Mouse (Mus musculus) retina, adult 2 months (tissue): Measurements from ENCODE around the gene Ppia.
"Not testable (repeated sequence)": the region's sequence is repeated elsewhere in the genome, so short reads cannot be mapped to it uniquely, and the experiment has no call there.

Source experiments
- DNase-seq: peaks from one replicate; pipeline ENCODE4 v3.0.0-alpha.2; 2012; ENCODE audit warnings: low read depth, low spot score

Gene Ppia

GRCm38 (mm10) chr11:6414751-6415550, at the start of gene Ppia:
Gene Ppia, plus strand, starts transcription at chr11:6415443.
- no peak for DNase-seq

DNA sequence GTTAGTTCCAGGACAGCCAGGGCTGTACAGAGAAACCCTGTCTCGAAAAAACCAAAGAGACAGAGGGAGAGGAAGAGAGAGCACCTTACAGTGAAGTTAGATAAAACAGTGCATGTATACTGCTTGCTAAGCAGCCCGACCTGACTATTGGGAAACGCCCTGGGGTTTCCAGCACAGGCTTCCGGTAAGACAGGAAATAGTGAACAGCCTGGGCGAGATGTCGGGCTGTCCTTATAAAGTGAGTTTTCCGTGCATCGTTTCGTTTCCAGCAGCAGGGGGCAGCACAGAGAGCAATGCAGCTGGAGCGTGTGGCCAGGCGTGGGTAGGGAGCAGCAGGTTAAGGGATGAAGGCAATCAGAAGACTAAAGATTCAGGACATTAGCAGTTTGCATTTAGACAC, 49.4 kb upstream of the Ppia start:
- DNase-seq: peak; percentile 43

DNA sequence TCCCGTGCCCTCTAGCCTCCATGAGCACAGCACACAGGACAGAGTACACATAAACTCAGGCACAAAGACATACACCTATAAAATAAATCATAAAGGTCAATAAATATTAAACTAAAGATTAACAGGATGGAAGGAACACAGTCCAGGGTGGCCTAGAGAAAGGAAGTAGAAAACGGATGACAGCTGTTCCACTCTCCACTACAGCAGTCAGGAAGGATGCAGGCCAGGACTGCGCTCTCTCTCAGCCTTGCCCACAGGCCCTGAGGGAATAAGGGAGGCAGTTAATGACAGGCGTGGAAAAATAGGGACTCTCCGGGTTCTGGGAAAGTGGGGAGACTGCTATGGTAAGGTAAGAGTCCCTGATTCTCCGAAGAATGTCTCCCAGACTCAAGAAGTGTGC, 48.8 kb upstream of the Ppia start:
- no peak for DNase-seq

- DNase-seq: no peak
Observed at GRCm38 (mm10) chr11:6367156-6367555, 48.1 kb upstream of the Ppia start.

DNA sequence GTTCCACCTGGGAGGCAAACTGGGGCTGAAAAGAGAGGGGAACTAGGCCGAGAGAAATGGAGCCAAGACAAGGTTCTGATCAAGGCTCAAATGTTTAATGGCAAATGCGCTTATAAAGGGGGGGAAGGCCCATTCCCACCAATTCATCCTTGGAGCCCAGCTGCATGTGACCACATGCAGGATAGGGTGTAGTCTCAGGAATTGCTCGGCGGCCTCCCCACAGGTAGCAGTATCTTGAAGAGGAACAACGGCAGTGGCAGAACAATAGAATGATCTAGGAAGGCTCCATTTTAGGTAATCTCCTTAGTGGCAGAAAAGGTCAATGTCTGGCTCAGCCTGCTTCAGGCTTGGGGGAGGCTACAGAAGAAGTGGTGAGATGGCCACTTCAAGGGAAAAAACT, 47.3 kb upstream of the Ppia start:
- DNase-seq: not testable (repeated sequence)

DNA sequence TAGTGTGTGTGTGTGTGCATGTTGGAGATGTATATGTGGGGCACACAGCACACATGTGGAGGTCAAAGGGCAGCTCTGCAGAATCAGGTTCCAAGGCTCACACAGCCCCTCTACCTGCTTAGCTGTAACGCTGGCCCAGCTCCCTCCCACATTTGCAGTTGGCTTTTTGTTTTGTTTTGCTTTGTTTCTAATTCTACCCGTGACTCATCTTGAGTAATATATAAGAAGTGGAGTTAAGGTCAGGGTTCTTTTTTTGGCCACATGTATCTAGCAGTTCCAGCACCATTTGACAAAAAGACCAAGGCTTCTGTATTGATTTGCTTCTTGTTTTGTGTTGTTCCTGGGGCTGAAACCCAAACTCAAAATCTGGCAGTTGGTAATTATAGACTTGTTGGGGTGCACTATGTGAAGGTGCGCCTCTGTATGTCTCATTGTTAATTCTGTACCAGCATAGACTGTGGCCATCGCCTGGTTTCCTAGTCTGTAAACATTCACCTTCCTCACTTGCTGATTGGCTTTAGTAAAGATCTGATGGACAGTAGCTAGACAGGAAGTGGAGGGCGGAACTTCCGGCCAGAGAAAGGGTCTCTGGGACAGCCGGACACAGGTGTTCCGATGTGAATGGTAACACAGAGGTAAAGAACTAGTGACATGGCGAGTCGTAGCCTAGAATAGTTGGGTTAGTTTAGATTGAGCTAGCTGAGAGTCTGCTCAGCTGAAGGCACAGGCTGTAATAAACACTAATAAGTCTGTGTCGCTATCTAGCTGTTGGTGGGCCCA, 43.7 kb upstream of the Ppia start:
- no peak for DNase-seq

GRCm38 (mm10) chr11:6372784-6373183, 42.5 kb upstream of the Ppia start:
- DNase-seq: no peak

DNA sequence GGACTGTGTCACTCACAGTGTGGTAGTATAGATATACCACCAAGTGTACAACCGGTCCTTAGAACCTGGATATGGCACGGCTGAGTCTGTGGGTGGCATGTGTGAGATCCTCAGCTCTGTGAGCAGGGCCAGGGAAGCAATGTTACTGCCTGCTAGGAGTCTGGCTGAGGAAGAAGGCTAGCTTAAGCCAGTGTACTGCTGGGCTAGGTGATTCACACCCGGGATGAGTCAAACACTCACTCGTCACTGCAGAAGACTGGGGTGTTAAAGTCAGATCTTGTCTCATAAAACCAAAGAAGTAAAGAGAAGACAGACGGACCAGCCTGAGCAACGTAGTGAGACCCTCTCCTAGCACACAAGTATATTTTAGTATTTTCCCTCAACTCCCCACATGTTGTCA, 34.3 kb upstream of the Ppia start:
- DNase-seq: no peak

GRCm38 (mm10) chr11:6388126-6388725, 27.0 kb upstream of the Ppia start:
- no peak for DNase-seq

GRCm38 (mm10) chr11:6388726-6389413, 26.4 kb upstream of the Ppia start, which contains the start of gene Zmiz2:
Gene Zmiz2, plus strand, starts transcription at chr11:6389074.
- DNase-seq: peak; percentile 79

- no peak for DNase-seq
Observed at GRCm38 (mm10) chr11:6389483-6389921, 25.7 kb upstream of the Ppia start.

- DNase-seq: no peak
Observed at GRCm38 (mm10) chr11:6390376-6391053, 24.7 kb upstream of the Ppia start.

DNA sequence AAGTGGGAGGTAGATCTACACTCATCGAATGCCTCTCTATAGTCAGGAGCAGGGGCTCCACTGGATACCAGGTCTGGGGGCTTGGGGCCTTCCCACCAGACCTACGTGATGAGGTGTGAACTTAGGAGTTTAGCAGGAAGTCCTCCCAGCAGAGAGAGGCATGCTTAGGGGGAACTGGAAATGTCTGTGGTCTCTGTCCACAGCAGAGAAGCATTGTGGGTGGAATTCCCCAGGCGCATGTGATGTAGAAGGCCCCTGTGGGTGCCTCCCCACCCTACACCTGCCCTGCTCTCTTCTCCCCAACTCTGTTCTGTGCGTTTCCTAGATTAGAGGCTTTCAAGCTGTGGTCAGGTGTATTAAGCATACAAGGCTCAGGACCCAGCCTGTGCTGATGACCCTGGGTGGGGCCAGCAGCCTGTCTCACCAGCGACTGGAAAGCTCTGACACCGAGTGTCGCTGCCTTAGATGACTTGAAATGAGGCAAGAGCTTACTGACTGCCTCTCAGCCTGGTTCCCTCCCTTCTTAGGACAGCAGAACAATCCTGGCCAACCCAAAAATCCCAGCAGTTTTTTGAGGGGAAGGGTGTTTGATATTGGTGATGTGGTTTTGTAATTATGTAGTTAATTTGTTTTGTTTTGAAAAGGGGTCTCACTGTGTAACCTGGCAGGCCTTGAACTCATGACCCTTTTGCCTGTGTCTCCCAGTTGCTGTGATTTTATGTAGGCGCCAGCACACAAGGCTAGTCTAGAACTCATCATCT, 23.5 kb upstream of the Ppia start:
- DNase-seq: no peak

- no peak for DNase-seq
Observed at GRCm38 (mm10) chr11:6392857-6393256, 22.4 kb upstream of the Ppia start.

DNA sequence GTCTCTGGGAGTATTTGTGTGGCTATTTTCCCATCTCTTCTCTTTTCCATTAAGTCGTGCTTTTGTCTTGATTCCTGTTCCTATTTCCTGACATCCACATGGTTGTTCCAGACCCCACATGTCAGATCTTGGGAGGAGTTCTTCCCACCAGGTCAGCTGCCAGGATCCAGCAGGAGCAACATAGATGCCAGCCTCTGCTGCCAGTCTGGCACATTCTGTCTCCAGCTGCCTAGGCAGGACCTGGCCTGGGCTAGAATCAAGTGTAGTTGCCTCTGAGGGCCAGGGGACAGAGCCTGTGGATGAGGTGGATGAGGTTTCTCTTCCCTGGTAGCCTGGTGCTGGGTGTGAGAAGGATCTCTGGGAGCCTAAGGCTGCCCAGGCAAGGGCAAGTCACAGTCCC, 21.4 kb upstream of the Ppia start:
- no peak for DNase-seq

DNA sequence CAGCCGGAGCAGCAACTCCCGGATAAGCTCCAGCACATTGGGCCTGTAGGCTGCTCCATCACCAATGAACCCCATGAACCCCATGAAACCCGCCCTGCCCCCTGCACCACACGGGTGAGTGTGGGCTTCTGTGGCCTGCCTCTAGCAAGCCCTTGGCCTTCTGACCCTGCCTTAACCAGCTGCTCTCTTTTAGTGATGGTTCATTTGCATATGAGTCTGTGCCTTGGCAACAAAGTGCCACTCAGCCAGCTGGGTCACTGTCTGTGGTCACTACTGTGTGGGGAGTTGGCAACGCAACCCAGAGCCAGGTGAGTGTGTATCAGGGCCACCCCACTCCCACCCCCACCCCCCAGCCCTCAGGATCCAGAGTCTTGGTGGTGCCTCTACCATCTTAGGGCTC, 19.7 kb upstream of the Ppia start:
- no peak for DNase-seq

GRCm38 (mm10) chr11:6398141-6398540, 17.1 kb upstream of the Ppia start:
- DNase-seq: no peak

- DNase-seq: no peak
Observed at GRCm38 (mm10) chr11:6402515-6403510, 12.4 kb upstream of the Ppia start.

GRCm38 (mm10) chr11:6403830-6404405, 11.3 kb upstream of the Ppia start:
- no peak for DNase-seq
